Mouse (Mus musculus) olfactory bulb, adult 2 months (tissue): ENCODE measurements at regions not wholly inside any gene's neighbourhood (a gene's known extent, or its start where the extent isn't known, plus 50 kb on each side); places are given as distances from the start of the nearest gene placed in this dataset.

Source experiments
- CTCF ChIP-seq: fragments of 200-500 bp; IDR thresholded peaks from 2 replicates; pipeline ENCODE4 v1.5.1; 2012; ENCODE audit warnings: low read depth, mild to moderate bottlenecking, low read length, moderate library complexity; ENCODE audit not compliant: insufficient read depth
- POLR2A ChIP-seq: fragments of 200-500 bp; IDR thresholded peaks from 2 replicates; pipeline ENCODE4 v1.6.1; 2012; ENCODE audit warnings: mild to moderate bottlenecking, low read depth, low read length, moderate library complexity; ENCODE audit not compliant: insufficient read depth

DNA sequence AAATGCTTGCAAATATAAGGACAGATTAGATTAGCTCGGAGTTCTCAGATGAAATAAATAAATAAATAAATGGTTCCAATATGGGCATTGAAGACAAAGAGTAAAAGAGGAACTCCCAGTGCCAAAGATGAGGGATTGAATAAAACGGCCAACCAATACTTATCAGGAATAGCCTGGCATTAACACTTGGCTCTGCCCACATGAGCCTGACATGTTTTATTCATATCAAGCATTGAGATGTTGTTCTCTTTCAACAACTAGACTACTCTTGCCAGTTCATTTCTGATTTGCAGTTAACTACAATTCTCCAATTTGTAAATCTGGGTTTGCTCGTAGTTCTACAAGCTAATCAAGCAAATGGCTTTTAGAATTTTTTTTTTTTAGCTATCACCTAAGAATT is 546.4 kb downstream of the Efnb2 start:
- TF ChIP-seq CTCF (no peak), POLR2A (no peak)
